Mouse (Mus musculus): Measurements from ENCODE around the gene Cd244a.

The Cd244a gene

DNA sequence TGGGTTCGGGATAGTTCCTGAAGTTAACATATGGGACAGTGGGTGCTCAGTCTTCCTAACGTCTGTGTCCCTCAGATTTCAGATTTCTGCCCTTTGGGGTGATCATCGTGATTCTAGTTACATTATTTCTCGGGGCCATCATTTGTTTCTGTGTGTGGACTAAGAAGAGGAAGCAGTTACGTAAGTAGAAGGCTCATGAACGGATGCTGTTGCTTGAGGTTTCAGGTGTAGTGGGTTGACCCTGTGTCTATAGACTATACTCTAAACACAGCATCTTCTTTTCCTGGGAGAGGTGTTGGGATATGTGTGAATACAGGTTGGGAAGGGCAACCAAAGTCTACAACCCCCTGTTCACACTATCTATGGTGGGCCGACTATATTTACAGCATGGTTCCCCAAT lies 18.2 kb downstream of the Cd244a start:
- DNase-seq (ENCODE audit: low spot score), result no peak

DNA sequence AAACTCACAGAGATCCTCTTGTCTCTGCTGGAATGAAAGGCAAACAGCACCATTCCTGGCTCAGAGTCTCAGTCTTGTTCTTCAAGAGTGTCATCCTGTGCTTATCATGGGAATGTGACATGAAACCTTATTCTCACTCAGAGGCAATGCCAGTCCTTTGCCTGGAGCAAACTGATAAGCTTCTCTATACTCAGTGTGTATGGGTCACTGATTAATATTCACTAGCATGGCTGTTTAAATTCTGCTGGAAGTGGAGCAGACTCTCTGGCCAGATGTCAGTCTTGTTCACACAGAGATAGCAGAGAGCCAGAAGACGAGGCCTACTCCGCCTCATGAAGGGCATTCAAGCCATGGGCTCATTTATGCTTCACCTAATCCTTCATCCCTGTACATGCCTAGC lies 25.6 kb downstream of the Cd244a start:
- DNase-seq (ENCODE audit: low spot score), result no peak

DNA sequence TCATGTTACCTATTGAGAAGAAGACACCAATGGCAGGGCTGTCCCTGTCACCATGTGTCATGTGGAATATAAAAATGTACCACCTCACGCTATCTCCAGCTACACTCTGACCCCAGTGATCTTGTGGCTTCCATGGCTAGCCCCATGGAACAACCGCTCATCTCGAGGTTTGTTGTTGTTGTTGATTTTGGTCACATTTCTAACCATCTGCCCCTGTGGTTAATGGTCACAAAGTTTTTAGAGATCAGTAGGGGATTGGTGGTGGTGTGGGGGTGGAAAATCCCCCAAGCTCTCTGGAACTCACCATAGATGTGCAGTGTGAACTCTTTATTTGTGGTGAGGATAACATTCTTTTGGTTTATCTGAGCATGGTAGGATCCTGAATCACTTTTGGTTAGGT lies 45.7 kb downstream of the Cd244a start:
- no peak for DNase-seq (ENCODE audit: low spot score)

DNA sequence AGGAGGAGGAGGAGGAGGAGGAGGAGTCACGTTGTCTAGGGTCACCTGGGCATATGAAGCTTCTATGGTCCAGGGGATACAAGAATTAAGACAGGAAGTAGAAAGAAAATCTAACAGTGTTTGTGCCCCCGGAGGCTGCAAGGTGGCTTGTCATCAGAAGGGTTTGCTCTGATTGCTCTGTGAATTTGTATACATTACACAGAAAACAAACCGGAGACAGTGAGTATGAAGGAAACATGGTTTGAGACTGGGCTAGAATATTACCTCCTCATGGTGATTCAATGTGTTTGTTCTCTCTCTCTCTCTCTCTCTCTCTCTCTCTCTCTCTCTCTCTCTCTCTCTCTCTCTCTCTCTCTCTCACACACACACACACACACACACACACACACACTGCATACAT lies 47.7 kb downstream of the Cd244a start:
- no peak for DNase-seq (ENCODE audit: low spot score)

DNA sequence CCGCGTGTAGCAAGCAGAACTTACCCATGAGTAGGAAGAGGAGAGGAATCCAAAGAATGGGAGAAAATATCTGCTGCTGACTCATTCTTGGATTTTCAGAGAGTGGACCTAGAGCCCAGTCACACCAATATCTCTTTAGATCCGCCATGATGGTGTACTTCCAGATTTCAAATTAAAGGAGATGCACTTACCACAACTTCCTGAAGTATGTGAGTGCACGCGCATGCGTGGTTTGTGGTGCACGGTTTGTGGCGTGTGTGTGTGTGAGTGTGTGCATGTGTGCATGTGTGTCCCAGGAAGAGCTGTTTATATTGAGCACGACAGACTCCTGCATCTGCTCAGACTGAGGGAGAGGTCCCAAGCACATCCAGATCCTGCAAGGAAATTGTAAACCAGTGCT lies 48.2 kb downstream of the Cd244a start, which contains the start of gene Ly9:
TSS of gene Ly9 (minus strand) at position 235 of the 400 bp plus-strand sequence.
- DNase-seq (ENCODE audit: low spot score), result no peak

DNA sequence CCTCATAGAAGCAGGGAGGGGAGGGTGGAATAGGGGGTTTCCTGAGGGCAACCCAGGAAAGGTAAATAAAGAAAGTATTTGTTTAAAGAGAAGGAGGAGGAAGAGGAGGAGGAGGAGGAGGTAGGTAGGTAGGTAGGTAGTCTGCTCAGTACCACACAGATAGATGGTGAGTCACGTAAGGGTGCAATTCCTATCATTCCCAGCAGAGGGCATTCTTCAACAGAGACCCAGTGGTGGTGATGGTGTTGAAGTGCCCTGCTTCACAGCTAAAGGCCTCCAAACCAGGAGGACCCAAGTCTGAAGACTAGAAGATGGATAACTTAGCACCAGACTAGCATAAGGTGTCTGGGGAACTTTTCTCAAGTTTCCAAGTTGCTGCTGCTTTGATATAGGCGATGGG lies 51.0 kb downstream of the Cd244a start:
- DNase-seq (ENCODE audit: low spot score), result no peak

DNA sequence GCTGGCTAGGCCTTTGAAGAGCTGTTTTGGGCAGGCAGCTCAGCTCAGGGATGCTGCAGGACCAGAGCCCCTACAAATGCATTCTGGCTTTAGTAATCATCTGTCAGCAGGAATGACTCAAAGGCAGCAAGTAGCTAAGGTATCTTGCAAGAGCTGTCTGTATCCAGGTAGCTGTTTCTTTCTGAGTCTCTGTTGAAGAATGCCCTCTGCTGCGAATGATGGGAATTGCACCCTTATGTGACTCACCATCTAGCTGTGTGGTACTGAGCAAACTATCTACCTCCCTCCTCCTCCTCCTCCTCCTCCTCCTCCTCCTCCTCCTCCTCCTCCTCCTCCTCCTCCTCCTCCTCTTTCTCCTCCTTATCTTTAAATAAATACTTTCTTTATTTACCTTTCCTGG lies 51.8 kb downstream of the Cd244a start:
- no peak for DNase-seq (ENCODE audit: low spot score)

DNA sequence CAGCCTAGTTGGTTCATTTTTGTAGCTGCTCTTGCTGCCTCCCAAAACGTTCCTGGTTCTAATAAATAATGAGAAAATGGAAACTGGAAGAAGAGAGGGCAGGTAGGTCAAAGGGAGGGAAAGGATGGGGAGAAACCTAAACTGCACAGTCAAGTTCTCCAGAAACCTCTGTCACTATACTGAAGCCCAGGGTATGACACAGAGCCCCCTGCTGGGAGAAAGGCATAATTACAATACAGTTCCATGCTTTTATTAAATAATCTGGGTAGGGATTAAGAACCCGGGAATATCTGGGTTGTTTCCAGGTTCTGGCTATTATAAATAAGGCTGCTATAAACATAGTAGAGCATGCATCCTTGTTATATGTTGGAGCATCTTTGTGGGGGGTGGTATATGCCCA lies 55.0 kb downstream of the Cd244a start:
- no peak for DNase-seq (ENCODE audit: low spot score)

DNA sequence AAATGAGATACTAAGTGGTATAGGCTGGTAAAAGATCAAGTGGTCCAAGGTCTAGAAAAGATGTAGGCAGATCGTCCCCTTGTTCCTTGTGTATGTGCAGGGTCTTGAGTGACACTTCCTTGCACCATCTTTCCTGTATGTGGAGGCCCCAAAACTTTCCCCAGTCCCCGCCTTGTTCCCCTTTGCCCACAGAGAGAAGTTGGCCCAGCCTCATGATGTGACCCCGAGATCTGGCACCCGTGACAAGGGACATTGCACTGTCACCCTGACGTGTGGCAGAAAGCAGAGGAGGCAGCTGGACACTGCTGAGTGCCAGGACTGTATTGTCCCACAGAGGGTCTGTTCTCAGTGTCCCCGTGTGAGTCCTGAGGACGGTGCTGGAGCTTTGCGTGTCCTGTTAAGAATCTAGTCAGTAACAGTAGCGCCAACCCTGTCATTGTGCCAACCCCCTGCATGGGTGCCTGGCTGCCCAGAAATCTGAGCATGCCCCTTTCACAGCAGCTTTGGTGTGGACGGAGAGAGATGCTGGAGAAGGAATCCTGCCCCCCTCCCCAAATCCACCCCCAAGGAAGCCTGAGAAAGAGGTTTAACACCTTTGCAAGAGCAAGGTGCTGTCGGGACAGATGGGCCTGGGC lies 58.0 kb downstream of the Cd244a start:
- no peak for DNase-seq (ENCODE audit: low spot score)

DNA sequence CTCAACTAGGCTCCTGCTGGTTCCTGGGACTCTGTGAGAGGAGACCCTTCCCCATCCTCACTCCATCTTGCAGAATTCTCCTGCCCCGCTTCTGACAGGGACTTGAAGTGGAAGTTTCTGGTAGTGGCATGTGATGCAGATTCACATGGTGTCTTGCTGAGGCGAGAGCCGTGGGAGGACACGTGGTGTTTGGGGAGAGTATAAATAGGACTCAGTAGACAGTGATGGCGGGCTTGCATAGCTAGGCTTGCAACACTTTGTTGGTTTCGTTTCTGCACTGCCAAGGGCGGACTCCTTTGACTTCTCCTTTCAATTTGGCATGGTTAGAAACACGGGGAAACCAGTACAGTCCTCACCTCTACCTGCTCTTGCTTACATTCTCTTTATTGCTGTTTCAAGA lies 60.0 kb downstream of the Cd244a start:
- no peak for DNase-seq (ENCODE audit: low spot score)

DNA sequence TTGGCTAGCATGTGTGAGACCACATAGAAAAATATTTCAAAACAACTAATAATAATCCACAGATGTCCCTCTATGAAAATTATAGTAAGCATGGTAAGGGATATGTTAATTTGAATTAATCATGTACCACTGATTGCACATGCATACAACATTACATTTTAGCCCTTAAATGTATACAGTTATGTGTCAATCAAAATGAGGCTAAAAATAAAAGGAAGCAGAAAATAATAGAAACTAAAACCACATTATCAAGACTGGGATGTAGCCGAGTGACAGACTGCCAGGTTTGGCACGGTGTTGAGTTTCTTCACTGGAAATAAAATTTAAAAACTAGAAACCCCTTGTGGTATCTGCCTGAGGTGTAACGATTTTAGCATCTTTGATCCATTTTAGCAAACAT lies 60.7 kb downstream of the Cd244a start:
- DNase-seq (ENCODE audit: low spot score), result no peak

DNA sequence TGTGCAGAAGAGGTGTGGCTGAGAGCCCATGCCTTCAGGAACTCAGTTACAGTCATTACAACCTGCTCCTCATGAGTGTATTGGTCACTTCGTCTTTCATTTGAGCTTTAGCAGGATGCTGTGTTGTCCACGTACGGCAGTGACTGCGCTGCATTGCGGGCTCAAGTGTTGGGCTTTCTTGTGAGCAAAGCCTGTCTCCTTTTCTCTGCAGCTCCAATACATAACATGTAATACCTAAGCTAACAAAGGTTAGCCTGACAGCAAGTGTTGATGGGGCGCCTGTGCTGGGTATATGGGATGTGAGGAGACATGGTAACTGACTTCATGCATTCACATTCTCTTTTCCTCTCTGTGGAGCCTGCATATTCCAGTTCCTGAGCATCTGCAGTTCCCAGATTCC lies 61.1 kb downstream of the Cd244a start:
- DNase-seq (ENCODE audit: low spot score), result no peak

DNA sequence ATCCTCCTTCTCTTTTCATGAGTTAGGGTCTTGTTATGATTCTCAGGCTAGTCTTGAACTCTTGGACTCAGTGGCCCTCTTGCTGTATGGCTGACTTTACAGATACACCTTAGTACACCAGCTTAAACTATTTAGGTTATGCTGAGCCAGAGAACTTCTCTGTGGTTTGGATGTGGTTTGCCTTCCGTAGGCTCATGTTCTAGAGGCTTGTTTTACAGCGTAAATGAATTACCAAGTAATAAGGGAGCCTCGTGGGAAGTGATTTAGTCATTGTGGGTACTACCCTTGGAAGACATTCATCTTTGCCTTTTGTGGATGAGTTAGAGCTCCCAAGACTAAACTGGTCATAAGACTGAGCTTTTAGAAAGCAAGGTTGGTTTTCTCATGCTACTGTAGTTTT lies 68.8 kb downstream of the Cd244a start:
- DNase-seq (ENCODE audit: low spot score), result no peak

DNA sequence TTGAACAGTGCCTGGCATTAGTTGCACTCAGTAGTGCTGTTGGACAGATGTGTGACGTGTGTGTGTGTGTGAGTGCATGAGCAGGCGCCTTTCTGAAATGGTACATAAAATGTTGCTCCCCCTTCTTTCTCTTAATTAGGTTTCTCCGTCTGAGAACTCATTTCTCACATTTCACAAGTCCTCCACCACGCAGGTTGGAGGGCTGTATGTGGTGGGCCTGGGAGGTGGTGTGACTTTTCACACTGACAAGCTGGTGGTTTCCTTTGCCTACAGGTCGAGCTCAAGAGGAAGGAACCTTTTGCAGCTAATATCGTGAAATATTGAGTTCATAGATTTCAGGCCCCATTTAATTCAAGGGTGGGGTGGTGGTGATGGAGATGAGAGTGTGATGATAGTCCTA lies 70.2 kb downstream of the Cd244a start:
- no peak for DNase-seq (ENCODE audit: low spot score)

DNA sequence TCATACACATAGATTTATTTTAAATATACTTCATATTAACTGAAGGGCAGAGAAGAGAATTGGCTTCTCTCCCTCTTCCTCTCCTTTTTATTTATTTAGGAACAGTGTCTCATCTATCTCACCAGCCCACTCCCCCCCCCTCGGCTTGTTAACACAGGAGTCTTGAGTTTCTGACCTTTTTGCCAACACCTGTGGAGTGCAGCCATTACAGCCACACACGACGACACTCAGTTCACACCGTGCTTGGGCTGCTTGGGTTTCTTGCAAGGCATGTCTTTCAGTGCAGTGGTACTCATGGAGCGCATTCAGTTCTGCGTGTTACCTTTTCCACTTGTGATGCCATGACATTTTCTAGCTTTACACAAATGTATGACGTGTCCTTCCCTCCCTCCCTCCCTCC lies 71.0 kb downstream of the Cd244a start:
- DNase-seq (ENCODE audit: low spot score), result no peak

DNA sequence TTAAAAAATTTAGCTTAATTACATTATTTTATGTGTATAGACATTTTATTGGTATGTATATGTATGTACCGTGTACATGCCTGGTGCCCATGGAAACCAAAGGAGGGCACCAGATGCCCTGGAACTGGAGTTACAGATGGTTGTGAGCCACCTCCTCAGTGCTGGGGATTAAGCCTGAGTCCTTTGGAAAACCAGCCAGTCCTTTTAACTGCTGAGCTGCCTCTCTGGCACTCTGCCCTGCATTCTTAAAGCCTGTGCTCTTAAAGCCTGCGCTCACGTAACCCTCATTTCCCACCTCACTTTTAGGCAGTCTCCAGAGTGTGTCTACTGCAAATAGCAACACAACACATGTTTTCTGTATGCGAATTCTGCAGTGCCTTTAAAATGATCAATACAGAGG lies 71.9 kb downstream of the Cd244a start:
- DNase-seq (ENCODE audit: low spot score), result no peak

DNA sequence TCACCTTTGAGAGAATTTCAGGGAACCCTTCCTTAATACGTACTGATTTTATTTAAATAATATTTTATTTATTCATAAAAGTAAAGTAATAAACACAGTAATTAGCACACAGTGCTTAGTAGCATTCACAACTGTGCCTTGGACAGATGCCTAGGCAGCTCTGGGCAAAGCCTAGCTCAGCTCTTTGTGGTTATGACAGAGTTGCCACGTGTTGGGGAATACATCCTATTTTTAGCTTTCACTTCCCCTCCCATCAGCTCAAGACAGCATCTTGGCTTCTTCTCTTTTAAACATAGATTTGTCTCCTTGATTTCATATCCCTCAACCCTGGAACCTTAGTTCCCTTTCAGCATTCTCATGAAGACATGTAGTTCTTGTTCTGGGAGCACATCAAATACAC lies 72.5 kb downstream of the Cd244a start:
- no peak for DNase-seq (ENCODE audit: low spot score)

DNA sequence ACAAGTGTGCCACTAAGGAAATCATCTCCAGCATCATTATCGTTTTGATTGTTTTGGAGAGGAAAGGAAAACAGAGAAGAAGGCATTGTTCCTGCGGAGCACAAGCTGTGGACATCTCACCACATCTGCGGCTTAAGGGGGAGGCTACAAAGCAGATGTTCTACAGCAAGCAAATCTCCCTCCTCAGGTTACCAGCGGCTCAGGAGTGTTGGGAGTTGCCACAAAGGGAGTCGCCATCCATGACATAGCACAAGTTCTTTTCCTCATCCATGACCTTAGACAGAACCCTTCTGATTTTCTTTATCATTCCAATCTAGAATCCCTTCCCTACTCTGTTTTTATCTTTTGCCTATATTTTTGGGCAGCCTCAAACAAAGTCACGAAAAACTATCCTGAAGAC lies 76.7 kb downstream of the Cd244a start:
- no peak for DNase-seq (ENCODE audit: low spot score)

DNA sequence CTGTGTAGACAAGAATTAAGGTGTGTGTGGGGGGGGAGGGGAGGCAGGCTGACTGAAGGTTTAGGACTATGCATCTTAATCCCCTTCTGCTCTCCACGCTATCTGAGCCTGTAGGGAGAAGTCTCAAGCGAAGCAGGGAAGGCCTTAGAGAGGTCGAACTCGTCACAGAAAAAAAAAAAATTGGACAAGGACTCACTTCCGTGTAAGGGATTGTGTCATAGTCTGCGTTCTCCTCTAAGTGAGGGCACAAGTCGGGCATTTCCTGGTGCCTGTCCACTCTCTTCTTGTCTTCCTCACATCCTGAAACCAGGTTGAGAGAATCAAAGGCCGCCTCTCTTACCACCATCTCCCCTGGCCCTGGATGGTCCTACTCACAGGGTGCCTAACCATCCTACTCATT lies 78.1 kb downstream of the Cd244a start:
- DNase-seq (ENCODE audit: low spot score), result no peak

DNA sequence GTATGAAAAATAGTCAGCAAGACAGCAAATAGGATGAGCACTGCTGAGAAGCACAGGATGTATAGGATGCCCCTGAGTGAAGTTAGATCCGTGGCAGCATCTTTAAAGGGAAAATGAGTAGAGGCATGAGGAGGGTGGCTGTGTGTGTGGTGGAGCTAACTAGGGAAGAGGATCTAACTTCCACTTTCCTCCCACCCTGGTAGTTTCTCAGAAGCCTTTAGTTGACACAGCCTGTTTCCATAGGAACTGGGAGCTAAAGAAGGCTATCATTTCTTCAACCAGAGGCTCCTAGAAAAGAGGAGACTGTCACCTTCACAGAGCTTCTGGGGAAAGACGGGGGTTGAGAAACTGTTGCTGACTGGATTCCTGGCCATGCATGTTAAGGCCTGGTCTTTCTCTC lies 79.7 kb downstream of the Cd244a start:
- DNase-seq (ENCODE audit: low spot score), result no peak

DNA sequence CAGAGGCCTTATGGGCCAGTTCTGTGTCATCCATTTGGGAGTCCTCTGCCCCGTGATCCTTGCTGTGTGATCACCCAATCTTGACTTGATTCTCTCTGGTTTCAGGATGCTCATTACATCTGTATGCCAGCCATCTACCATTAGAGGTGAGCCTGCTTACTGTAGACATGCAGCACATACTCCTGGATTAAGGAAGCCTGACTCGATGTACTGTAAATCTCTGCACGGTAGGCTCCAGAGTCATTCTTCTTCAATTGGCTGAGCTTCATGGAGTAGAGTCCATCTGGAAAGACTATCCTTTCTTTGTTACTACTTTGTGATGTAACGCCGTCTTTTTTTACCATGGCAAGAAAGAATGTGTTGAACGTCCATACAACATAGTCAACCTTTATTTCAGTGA lies 81.8 kb downstream of the Cd244a start:
- no peak for DNase-seq (ENCODE audit: low spot score)

DNA sequence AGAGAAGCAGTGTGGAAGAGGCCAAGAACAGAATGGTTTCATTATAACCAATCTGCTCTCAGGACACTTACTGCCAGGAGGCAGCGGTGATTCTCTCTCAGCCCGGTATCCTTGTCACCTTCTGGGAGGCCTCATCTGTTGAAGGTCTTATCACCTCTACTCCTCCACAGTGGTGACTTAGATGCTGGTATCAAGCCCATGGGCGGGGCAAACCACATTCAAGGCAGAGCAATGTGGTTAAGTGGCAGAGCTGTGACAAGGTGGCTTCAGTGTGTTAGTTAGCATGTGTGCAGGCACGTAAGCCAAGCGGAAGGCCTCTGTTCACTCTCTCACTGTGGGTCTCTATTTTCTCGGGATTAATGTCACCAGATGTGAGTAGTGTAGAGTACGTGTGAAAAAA lies 84.6 kb downstream of the Cd244a start:
- no peak for DNase-seq (ENCODE audit: low spot score)

DNA sequence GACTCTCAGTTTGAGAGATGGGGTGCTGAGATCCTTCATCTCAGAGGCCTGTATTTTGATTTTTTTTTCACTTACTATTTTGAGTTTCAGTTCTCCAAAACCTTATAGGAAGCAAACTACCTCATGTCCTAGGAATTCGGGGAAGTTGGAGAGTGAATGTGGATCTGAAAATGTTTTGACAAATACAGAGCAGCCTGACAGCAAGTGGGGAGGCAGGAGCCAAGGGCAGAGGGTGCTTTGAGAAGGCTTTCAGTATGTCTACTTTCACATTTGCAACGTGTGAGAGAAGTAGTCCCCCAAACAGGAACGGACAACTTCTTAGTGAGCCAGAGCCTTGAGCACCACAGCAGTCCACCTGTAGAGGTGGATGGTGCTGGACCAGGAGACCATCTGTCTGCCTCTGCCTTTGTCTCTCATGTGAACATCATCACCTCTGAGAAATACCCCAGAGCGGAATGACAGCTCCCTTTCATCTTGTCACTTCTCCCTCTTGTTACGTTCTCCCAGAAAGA lies 87.5 kb downstream of the Cd244a start:
- no peak for DNase-seq (ENCODE audit: low spot score)

DNA sequence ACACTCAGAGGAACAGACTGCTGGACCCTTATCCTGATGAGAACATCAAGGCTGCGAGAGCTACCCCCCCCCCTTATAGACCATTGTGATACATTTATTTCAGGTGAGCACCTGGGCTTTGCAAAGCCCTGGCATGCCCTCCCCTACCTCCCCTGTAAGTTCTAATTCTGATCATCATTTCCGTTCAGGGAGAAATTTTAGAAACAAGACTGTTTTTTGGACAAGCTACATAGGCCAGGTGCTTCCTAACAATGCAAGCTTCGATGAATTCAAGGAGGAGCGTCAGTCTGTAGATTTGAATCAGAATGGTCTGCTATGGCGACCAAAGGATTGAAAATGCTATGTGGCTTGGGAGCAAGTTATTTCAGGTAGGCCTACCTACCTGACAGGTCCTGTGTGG lies 88.7 kb downstream of the Cd244a start:
- DNase-seq (ENCODE audit: low spot score), result no peak

DNA sequence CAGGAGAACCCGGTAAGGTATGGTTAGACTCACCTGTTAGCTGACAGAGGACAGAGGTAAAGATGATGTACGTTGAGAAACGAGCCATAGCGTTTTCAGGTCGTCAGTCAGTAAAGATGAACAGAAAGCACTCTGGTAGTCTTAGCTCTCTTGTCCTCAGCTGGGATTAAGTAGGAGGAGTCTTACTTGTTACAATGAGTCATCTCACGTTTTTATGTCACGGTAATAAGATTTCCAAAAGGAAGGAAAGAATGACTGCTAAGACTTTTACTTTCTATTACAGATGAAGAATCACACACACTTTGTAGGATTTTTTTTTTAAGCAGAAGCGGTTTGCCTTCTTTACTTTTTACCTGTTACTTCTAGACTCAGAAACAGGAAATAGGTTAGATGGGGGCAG lies 89.8 kb downstream of the Cd244a start:
- DNase-seq (ENCODE audit: low spot score), result no peak

Data from MN1 (cell line).